Mouse (Mus musculus): Measurements from ENCODE around the gene Ubr4. TPM values are rescaled to one million over a fixed set of nuclear protein-coding genes. Genes with fewer than 3 reads are reported as not detected.

The Ubr4 gene
- 194 to 224 TPM (median 205 TPM) in 4 replicates for total RNA-seq (2023)

DNA sequence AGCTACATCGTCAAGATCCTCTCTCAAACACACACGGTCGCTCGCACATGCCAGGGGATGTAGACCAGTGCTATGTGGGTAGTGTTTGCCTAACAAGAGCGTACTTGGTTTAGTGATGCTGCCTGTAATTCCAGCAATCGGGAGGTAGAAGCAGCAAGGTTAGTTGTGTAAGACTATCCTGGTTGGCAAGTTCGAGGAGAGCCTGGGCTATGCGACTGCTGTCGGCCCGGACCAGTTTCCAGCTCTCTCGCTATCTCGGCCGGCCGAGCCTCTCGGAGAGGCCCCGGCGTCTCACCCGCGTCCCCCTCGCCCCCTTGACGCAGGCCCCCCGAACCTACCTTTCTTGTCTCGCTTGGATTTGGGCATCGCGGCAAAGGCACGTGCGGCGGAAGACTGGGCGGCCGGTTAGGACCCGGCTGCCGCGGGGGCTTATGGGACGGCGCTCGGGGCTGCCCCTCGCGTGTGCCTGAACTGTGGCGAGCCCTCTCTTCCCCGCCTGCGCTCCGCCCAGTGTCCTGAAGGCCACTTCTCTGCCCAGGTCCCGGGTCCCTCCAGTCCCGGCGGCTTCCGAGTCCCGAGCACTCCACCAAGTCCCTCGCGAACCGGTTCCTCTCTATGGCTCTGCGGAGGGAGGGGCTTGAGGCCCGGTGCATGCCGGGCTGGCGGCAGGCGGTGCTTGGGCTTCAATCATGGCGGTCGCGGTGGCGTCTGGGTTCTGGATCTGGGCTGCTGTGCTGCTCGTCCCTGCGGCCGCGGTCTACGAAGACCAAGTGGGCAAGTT, at the start of gene Ubr4, which contains the start of the genes Mrto4 and Emc1:
Gene Ubr4, plus strand, starts transcription at position 679 of the 781 bp plus-strand sequence.
Gene Mrto4, minus strand, starts transcription at position 646 of the 781 bp plus-strand sequence.
Gene Emc1, plus strand, starts transcription at position 657 of the 781 bp plus-strand sequence.

DNA sequence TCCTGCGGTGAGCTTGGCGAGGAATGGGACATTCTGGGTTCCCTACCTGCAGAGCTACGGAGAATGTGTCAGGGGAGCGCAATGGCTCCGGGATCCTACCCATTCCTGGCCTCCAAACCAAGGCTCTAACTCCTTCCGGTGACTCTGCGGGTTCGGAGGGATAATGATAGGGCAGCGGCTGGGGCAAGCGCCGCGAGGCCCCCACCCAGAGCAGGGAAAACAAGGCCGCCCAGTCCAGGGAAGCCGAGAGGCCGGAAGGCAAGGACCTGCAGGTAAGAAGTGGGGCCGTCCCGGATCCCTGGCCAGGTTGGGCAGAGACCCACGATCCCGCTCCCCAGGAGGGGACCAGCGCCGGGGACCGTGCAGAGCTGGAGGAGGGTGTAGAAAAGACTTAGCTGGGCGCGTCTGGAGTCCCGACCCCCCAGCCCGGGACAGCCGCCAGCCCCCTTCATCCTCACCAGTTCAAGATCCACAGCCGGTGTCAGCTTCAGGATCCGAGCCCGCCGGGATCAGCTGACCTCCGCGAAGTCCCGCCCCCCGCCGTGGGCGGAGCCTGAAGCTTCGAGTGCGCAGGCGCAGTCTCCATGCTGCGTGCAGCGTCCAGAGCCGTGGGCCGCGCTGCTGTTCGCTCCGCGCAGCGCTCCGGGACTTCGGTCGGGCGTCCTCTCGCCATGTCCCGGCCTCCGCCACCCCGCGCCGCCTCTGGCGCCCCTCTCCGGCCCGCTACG, 42.1 kb upstream of the Ubr4 start, which contains the start of the genes Pqlc2 and Akr7a5:
Gene Pqlc2, minus strand, starts transcription at position 538 of the 728 bp plus-strand sequence.
Gene Akr7a5, plus strand, starts transcription at position 574 of the 728 bp plus-strand sequence.

DNA sequence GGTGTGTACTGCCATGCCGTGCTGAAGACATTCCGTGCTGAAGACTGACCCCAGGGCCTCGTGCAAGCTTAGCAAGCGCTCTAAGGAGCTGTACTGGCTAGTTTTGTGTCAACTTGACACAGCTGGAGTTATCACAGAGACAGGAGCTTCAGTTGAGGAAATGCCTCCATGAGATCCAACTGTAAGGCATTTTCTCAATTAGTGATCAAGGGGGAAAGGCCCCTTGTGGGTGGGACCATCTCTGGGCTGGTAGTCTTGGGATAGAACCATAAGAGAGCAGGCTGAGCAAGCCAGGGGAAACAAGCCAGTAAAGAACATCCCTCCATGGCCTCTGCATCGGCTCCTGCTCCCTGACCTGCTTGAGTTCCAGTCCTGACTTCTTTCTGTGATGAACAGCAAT, 177.8 kb downstream of the Ubr4 start, which contains the start of gene Iffo2:
Gene Iffo2, plus strand, starts transcription at position 301 of the 400 bp plus-strand sequence.

Other genes with a start within 250 kb of the Ubr4 start
- 94.7 to 117 TPM (median 103 TPM) in 4 replicates for gene Minos1, start 221.5 kb upstream of the Ubr4 start, total RNA-seq (2023)
- gene Capzb, start 159.7 kb upstream of the Ubr4 start, total RNA-seq (2023), result 406 to 442 TPM (median 411 TPM) in 4 replicates
- 26.5 to 30.3 TPM (median 29.3 TPM) in 4 replicates for gene Pqlc2, start 41.9 kb upstream of the Ubr4 start, total RNA-seq (2023)
- gene Akr7a5, start 41.9 kb upstream of the Ubr4 start, total RNA-seq (2023), result 21.7 to 26.6 TPM (median 23.0 TPM) in 4 replicates
- gene Mrto4, start within 50 bp of the Ubr4 start, total RNA-seq (2023), result 94.1 to 118 TPM (median 111 TPM) in 4 replicates
- gene Emc1, start within 50 bp of the Ubr4 start, total RNA-seq (2023), result 34.6 to 39.4 TPM (median 36.6 TPM) in 4 replicates
- 2.4 to 2.8 TPM (median 2.5 TPM) in 4 replicates for gene Iffo2, start 177.9 kb downstream of the Ubr4 start, total RNA-seq (2023)

Measured in B cell, adult 62 days (primary cell).